Mouse (Mus musculus): Measurements from ENCODE around the gene Cdk19.
A peak's percentile ranks its signal among the peaks of the same experiment; 100 is the strongest.
"Not testable (repeated sequence)": the region's sequence is repeated elsewhere in the genome, so short reads cannot be mapped to it uniquely, and the experiment has no call there.

Gene Cdk19

DNA sequence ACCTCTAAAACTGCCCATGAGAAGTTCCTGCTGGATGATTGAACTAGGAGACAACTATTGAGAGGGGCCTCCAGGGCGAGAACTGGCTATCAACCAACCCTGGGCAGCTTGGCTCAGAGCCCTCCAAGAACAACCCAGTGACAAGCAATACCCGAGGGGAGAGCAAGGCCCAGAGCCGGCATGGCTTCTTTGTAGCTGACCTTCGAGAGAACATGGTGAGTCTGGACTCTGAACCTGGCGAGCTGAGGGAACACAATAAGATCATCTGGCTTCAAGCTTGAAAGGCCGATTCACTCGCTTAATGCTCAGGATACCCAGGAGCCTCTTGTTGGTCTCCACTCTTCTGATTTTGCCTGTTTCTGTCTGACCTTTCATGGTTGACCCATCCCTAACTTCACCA lies 151.8 kb downstream of the Cdk19 start:
- no peak for DNase-seq

DNA sequence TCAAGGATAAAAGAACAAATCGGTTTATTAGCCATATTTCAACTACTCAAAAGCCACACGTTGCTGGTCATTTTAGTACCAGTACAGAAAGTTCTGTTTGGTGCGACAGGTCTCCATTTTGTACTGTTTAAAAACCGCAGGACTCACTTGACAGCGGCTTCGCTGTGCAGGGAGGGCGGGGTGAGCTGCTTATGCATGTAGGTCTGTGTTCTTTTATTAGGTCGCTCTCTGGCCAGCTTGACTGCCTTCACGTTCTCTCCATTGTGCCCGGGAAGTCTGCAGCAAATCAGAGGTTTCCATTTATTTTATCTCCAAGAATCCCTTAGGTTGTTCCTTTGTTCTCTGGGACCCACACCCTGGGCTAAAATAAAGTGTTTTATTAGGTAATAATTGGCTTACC lies 152.4 kb downstream of the Cdk19 start:
- DNase-seq, result no peak

DNA sequence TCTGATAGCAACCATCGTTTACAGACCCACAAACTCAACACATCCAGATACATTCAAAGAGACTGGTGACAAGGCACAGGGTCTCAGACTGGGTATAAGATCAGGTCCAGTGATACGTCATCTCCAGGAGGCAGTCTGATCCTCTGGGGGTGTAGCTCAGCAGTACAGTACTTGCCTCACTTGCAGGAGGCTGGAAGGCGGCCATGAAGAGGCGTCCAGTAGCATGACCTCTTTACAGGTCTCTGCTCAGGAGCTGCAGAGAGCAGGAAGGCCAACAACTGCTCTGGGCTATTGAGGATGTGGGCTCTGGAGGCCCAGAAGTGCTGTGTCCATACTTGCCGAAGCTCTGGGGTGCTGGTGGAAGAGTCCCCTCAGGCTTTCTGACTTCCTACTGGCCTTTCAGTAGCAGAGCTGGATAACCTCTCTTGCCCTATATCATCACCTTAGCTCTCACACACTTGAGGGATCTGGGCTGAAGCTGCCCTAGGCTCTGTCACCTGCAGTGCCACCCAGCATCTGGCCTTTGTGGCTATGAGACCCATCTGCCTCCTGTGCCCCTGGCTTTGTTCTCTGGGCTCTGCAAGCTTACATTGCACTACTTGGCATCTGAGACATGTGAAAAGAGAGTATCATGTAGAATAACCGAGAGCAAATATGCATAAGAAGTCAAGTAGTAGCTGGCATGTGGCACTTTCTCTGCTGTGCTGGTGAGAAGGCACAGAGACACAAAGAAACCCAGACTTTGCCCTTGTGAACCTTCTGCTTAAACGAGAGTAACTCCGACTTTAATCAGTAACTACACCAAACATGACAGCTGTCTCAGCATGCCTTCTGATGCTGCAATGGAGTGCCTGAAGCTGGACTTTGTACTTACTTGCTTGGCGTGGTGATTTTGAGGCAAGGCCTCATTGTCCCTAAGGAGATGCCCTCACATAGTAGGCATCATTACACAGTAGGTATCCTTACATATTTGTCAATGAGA lies 155.1 kb downstream of the Cdk19 start:
- no peak for DNase-seq

DNA sequence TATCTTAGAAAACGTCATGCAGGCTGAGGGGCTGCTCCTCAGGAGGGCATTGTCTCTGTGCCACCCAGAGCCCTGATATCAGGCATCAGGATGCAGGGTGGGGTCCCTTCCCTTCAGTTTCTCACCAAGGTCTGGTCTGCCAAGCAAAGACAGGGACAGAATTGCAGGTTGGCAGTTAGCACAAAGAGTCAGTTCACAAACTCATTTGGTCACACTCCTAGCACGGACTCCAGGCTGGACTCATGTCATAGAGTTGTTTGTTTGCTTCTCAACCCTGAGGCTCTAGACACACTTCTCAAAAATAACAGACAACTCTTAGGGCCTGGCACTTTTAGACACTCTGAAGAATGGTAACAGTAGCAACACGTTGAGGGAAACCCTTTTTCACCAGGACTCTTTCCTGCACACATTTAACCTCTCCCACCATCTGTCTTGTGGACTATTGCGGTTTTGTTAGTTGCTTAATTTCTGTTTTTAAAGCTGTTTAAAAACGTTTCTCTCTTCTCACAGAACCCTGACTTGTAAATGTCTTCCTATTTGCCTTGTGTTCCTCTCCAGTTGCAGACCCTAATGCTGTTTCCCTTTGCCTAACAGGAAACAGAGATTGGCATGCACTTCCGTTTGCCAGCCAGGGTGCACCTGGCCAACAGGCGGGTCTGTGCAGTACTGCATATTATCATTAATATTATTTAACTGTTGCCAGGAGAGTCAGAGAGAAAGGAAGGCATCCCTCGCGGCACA lies 158.1 kb downstream of the Cdk19 start:
- DNase-seq, result no peak

DNA sequence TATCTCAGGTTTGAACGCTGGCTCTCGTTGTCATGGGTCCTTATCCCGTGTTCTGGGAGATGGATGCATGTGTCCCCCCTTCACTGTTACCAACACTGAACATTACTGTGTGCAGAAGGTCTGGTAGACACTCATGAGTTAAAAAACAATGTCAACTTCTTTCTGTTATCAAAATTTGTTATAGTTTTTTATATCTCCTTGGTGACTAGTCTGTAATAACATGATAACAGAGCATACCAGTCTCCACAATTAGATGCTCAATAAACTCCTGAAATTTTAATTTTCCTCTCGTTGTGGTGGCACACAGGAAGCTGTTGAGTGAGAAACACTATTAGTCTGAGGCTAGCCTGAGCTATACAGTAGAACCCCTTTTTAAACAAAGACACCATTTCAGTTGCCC lies 159.1 kb downstream of the Cdk19 start:
- DNase-seq, result no peak

DNA sequence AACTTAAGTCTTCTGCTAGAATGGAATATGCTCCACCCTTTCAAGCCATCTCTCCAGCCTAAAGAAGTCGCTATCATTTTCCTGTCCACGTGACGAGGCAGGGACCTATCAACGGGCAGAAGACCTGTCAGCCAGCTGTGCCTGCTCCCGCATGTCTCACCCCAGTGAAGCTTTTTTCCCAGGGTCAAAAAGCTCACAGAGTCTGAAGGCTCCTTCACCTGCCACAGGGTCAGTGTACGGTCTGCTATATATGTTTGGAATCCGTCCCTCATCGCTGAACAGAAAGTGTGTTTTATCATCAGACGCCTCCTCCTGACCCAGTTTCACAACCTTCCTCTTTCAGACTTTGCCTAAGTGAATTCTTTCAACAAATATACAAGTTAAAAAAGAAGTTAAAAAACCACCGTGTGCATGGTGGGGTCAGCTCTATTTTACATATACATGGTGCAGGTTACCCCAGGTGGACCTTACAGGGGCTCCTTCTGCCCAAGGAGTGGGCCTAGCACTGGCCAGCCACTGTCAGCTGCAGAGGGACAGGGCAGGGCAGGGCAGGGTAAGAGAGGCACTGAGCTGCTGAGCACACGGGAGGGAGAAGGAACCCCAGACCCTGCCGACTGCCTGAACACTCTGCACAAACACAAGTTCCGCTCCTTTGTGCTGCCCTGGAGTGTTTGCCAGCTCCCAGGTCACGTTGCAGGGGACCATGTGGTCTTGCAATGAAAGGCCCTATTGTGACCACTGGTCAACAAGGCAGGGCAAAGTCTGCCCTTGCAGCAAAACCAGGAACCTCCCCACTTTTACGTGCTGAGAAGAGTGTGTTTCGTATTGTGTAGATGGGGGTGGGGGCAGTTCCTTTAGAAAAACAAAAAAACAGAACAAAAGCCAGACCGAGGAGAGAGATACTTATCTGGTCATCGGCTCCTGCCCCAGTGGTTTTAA lies 160.2 kb downstream of the Cdk19 start:
- DNase-seq, result no peak

DNA sequence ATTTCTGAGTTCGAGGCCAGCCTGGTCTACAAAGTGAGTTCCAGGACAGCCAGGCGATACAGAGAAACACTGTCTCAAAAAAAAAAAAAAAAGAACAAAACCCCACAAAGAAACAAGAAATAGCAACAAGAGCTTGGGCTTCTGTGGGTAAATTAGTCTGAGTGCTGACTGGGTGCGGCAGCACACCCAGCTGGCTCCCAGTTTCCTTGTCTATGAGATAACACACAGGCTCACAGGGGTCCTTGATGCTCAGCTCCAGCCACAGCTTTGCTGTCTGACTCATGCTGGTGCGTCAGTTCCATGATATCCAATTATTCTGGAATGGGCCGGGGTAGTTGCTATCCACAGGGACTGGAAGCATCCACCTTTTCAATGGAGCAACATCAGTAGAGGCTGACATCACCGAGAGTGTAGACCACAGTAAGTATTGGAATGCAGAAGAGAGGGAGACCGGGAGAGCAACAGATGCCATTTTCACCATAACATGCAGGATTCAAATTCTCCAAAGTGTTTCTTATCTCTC lies 161.4 kb downstream of the Cdk19 start:
- no peak for DNase-seq

DNA sequence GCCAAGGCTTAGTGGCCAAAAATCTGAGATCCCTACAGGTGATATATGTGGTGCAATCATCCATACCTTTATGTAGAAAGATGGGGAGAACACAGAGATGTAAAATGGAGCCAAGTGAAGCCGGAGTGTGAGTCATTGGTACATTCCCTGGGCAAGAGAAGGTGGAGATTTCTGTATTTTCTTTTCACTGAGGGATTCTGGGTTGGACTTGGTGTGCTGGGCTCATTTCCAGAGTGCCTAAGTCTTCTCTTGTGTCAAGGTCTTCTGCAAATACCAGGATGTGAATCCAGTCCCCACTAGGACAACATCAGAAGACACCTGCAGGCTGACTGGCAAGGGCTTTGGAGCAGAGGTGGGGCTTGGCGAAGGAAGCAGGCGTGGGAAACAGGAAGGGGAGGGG lies 163.4 kb downstream of the Cdk19 start:
- DNase-seq, result no peak

DNA sequence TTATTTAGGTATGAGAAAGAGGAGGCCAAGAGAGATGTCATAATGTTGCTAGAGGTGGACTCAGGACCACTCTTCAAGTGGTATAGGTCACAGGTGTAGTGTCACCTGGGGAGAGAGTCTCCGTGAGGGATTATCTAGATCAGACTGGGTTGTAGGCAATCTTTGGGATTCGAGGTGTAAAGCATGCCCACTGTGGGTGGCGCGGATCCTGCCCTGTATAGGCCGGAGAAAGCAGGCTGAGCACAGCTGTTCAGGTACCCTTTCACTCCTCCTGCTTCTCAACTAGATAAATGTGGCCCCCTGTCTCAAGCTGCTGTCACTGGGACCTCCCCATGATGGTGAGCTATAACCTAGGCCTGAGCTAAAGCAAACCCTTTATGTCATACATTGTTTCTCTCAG lies 171.0 kb downstream of the Cdk19 start:
- no peak for DNase-seq

DNA sequence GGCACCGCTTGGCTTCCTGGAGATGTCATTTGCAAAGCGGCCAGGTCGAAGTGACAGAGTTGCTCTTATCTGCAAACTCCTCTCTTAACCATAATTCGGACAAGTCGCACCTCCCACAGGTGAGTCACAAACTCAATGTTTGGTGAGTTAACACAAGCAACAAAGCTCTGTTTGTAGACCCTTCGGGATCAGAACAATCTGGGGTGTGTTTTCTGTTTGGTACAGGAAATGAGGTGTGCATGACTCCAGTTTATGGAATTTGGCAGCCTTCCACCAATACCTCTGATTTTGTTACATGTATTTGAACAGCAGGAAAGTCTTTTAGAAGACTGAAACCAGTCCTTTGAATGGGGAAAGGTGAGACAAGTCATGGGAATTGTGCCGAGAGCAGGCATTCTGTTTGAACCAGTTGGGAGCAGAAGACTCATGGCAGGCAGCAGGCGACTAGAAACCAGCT lies 171.9 kb downstream of the Cdk19 start:
- DNase-seq, result no peak

DNA sequence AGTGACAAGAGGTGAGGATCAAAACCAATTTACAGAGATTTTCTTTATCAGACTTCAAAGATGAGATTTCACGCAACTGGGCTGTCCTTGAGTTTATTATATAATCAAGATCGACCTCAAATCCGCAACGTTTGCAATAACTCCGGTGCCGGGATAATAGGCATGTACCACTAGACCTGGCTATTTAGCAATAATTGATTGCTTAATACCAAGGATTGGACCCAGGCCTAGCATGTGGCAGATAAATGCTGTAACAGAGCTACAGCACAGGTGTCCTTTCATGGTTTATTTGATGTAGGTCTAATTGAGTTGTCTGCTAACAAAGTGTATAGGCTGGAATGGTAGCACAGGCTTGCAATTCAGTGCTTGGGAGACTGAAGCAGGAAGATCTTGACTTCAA lies 172.8 kb downstream of the Cdk19 start:
- no peak for DNase-seq

DNA sequence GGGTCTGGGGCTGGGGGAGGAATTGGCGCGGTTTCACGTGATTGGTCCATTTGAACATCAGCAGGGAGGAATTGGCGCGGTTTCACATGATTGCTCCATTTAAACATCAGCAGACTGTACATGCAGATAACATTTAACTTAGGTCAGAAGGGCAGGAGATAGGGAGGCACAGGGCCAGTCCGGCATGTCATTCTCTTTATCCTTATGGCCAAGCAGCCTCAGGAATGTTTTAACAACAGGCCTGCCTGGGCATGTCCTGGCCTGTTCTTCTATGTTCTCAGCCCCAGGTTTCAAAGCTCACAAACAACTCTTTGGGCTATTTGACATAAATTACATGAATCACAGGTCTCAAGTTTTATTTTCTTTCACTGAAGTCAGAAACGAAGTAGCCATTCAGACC lies 173.6 kb downstream of the Cdk19 start:
- DNase-seq, result not testable (repeated sequence)

DNA sequence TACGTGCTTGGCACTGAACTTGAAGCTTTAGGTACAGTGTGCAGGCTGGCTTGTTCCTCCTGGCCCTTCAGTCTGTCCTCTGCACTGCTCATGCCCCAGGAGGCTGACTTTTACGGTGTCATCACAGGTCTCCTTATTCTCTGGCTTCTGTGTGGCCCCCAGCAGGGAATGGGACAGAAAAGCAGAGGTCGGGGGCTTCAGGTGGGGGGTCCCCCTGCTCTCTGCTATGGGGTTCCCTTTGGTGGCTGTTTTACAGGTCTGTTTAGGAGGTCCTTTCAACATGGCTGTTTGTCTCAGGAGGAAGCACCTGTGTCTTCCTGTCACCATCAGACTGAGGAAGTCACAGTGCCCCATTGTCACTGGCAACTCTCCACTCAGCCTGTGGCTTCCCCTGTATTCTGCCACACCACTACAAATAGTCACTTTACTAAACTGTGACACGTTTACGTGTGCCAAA lies 175.9 kb downstream of the Cdk19 start:
- peak; percentile 50 to 52 for DNase-seq

DNA sequence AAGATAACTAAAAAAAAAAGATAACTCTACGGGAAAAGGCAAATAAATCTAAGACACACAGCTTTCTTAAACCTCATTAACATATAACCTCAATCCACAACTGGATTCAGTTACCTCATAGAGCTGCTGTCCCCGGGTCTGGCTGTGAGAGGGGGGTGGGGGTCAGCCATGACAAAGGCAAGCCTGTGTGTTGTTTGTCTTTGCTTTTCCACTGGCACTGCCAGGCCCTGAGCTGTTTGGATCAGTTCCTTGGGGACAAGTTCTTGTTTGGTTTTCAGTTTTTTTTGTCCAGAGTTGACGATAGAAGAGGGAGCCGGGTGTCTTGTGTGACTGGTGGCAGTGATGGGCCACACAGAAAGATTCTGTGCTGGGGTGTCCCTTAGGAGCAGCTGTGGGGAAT lies 177.1 kb downstream of the Cdk19 start:
- DNase-seq, result no peak

DNA sequence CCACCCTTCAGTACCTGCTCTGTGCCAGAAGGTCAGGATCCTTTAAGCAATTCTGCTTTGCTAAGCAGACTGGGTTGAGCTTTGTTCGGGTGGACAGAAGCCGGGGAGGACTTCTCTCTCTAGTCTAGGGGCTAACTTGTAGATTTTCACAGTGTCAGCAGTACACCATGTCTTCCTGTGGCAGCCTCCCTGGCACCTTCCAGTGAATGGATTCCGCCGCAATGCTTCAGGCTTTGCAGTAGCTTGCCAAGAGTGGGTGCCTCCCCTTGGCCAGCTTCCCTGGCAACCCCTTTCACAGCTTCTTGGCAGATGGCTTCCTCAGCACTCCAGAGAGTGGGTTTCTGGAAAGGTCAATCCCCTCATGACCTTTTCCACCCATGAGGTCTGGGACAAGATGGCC lies 180.2 kb downstream of the Cdk19 start:
- no peak for DNase-seq

DNA sequence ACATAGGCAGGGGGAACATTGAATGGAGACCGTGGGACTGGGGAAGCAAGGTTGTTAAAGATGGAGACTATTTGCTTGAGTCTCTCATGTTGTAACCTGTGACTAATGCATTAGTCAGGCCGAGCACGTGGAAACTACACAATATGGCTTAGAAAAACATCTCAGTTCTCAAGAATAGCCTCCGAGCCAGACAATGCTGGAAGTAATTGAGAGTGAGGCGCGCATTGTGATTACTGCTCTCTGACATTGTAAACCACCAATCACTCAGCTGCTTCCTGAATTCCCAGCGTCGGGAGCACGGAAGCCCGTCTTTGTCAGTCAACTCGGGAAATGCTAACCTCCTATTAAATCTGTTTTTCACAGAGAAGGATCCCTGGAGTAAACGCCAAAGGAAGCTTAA lies 182.2 kb downstream of the Cdk19 start:
- no peak for DNase-seq

DNA sequence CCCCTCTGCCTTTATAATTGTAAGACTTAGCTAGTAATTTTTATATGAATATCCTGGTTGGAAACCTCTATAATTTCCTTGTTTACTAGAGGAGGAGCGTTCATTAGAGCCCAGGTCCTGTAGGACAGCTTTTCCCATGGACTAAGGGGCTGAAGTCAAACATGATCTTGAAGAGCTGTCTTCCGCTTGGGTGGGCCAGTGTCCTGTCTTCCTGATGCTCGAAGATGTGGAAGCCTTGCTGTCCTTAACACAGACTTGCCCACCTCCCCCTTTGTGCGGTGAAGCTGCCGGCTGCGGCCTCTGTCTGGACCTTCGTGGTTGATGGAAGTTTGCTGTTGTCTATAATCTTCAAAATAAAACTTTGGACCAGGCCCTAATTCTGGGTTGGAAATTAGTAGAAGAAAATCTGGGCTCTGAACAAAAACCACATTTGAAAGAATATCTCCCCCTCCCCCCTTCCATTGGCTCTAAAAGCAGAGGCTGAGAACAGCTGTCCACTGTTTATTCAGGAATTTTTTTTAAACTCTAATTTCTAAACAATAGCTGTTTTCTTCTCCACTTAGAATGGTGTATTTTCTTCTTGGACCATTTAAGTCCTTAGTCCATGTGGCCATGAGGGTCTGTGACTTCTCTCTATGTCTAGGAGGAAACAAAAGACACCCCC lies 184.1 kb downstream of the Cdk19 start:
- no peak for DNase-seq

DNA sequence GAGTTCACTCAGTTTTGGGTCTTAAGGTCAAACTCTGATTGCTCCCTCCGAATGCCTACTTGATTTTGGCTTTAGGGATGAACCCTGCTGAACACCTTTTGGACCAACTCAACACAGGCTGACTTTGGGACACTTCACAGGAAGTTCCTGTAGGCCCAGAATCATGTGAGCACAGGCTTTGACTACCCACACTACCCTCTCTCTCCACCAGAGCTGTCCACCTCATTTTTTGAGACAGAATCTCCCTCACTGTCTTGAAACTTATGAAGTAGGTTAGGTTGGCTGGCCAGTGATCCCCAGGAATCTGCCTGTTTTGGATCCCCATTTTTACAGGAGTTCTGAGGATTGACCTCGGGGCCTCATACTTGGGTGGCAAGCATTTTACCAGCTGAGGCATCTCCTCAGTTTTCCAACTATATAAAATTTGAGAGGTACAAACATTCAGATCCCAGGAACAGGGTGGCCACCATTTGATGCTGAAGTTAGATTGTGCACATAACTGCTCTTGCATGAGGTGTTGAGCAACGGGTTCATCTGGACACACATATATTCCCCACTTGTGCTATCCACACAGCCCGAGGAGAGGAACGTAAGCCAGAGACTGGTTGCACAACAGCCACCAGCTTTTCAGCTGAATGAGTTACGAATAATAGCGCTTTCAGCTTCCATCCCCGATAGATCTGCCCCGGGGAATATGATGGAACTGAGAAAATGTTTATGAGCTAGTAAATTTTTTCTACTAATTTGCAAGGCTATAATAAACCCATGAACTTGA lies 184.9 kb downstream of the Cdk19 start:
- no peak for DNase-seq

DNA sequence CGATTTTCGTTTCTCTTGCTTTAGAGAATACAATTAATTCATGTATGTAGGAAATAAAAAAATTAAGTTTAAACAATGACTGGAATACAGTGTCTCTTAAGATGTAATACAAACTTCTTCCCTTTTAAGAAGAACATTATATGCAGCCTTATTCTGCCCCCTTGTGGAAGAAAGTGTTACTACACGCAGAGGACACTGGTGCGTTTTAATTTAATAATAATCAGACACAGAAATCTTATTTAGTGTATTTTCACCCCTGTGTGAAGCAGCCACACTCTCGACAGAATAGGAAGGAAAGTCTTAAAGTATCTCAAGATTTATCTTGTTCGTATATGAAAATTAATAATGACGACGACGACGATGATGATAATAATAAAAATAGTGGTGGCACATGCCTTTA lies 185.6 kb downstream of the Cdk19 start:
- peak in 1 of 2 experiments; percentile 51 for DNase-seq

DNA sequence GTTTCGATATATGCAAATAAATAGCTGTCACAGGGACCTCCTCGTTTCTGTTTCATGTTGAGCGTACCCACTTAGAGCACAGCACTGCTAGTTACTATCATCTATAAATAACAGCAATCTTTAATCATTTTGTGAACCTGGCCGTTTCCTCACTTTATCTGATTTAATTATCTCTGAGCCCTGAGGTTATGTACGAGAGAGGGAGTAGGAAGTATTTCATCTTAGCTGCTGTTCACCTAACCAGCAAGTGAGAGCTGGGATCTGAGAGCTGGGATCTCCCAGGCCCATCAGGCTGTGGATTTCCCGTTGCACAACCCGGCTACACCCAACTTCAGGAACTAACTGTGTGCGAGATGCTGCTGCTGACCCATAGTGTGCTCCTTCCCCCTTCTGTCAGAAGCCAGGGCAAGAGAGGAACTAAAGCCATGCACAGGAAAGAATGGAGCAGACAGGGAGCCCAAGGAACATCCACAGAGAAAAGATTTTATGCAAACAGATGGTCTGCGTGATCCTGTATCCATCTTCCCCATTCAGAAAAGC lies 186.3 kb downstream of the Cdk19 start:
- no peak for DNase-seq

DNA sequence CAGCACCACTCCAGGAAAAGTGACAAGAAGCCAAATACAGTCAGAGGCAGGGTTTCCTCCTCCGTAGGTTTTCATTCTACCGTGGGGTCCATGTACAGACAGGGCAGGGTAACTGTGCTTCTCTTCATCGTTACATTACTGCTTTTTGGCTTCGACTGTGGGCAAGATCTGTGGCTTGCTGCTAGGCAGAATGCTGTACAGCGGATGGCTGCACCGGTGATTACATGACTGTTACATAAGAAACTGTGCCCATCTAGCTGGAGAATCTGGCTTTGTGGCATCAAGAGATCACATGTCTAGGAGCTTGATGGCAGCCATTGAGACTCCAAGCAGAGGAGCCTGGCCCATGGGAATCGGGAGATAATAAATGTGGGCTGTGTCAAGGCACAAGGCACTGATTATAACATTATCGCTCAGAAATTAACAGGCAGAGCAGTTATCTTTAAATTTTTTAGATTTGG lies 187.0 kb downstream of the Cdk19 start:
- no peak for DNase-seq
